Mouse (Mus musculus) heart, embryonic 11.5 days (tissue): ENCODE measurements around the gene Acaca. TPM values are rescaled to one million over a fixed set of nuclear protein-coding genes. Genes with fewer than 3 reads are reported as not detected.

ENCODE experiments used
- ATAC-seq: fragments of 200-750 bp; cut with Nextera tagmentation; replicated peaks from 2 replicates; pipeline ENCODE4 v1.8.0; 2017; ENCODE audit warnings: moderate library complexity; ENCODE audit not compliant: insufficient number of reproducible peaks, low FRiP score, low TSS enrichment
- H3K27ac ChIP-seq: fragments of 300-500 bp; sonication (generic); 2 replicates; pipeline ENCODE4 v1.5.1; 2014; ENCODE audit warnings: mild to moderate bottlenecking, low read depth, low read length
- H3K27me3 ChIP-seq: fragments of 300-500 bp; sonication (generic); 2 replicates; pipeline ENCODE4 v1.6.1; 2014; ENCODE audit warnings: mild to moderate bottlenecking, low read length, mixed read lengths; ENCODE audit not compliant: control insufficient read depth, insufficient read depth
- H3K36me3 ChIP-seq: fragments of 300-500 bp; sonication (generic); 2 replicates; pipeline ENCODE4 v1.6.1; 2014; ENCODE audit warnings: mild to moderate bottlenecking, low read length, moderate library complexity, mixed read lengths; ENCODE audit not compliant: control insufficient read depth, insufficient read depth
- H3K4me1 ChIP-seq: fragments of 300-500 bp; sonication (generic); 2 replicates; pipeline ENCODE4 v1.6.1; 2014; ENCODE audit warnings: low read length; ENCODE audit not compliant: control insufficient read depth, insufficient read depth
- H3K4me2 ChIP-seq: fragments of 300-500 bp; sonication (generic); 2 replicates; pipeline ENCODE4 v1.6.1; 2014; ENCODE audit warnings: mild to moderate bottlenecking, moderate library complexity
- H3K4me3 ChIP-seq: fragments of 300-500 bp; sonication (generic); 2 replicates; pipeline ENCODE4 v1.5.1; 2014; ENCODE audit warnings: low read depth, low read length
- H3K9ac ChIP-seq: fragments of 300-500 bp; sonication (generic); 2 replicates; pipeline ENCODE4 v1.6.1; 2014; ENCODE audit warnings: mild to moderate bottlenecking, low read depth, low read length, moderate library complexity
- H3K9me3 ChIP-seq: fragments of 300-500 bp; sonication (generic); replicated peaks from 2 replicates; pipeline ENCODE4 v1.6.1; 2016; ENCODE audit warnings: low read length; ENCODE audit not compliant: control insufficient read depth
- WGBS: fragments of 180-500 bp; shearing (Covaris S2); extraction: QIAGEN DNeasy Blood & Tissue Kit; methylation state at CpG from one replicate; pipeline ENCODE4 v1.1.7; 2014; ENCODE audit not compliant: insufficient replicate concordance; 5-methylcytosine and 5-hydroxymethylcytosine counted together
- polyA plus RNA-seq: library from polyadenylated mRNA; unstranded; fragments of >200 nt; fragmentation: Nextera tagmentation; extraction: Ambion mirVana; gene quantifications from 2 replicates; pipeline ENCODE4 v1.2.1, GENCODE M21; 2014

Acaca gene
- polyA plus RNA-seq, 1 experiment from 2014 or later: 12.1 TPM

- 91% methylated on average over 3 of the region's 3 CpGs for WGBS
- no peaks in the 10 kb centered on the region for H3K9me3 ChIP-seq
- no peak overlapping the region for H3K4me2 ChIP-seq
- H3K27me3 ChIP-seq: no peaks in the 10 kb centered on the region
- H3K36me3 ChIP-seq: no peaks in the 10 kb centered on the region; the same call in none of the 2 replicates
- no peak overlapping the region for H3K27ac ChIP-seq
- no peaks in the 10 kb centered on the region for H3K4me1 ChIP-seq
- H3K9ac ChIP-seq: no peak overlapping the region
- H3K4me3 ChIP-seq: no peak overlapping the region
- ATAC-seq: no peak
Observed at GRCm38 (mm10) chr11:84440402-84440801, 310.9 kb downstream of the Acaca start.

- WGBS: 87% methylated on average over 4 of the region's 4 CpGs
Observed at GRCm38 (mm10) chr11:84442554-84443331, 313.3 kb downstream of the Acaca start.

More at GRCm38 (mm10) chr11:84442554-84443331, 313.3 kb downstream of the Acaca start:
- no peak overlapping the region for H3K9ac ChIP-seq
- no peaks in the 10 kb centered on the region for H3K9me3 ChIP-seq
- H3K27ac ChIP-seq: no peak overlapping the region
- H3K27me3 ChIP-seq: no peaks in the 10 kb centered on the region
- no peaks in the 10 kb centered on the region; the same call in none of the 2 replicates for H3K36me3 ChIP-seq
- H3K4me1 ChIP-seq: no peaks in the 10 kb centered on the region
- no peak for ATAC-seq
- no peak overlapping the region for H3K4me2 ChIP-seq
- H3K4me3 ChIP-seq: no peak overlapping the region

Other genes with a start within 250 kb of the Acaca start
- gene Ddx52, start 187.6 kb upstream of the Acaca start, polyA plus RNA-seq: 26.2 and 27.4 TPM in 2 replicates
- 7.1 and 8.2 TPM in 2 replicates for gene Synrg, start 165.2 kb upstream of the Acaca start, polyA plus RNA-seq
- 6.1 and 6.3 TPM in 2 replicates for gene Dusp14, start 60.4 kb upstream of the Acaca start, polyA plus RNA-seq
- 21.3 and 24.2 TPM in 2 replicates for gene Tada2a, start 72 bp upstream of the Acaca start, polyA plus RNA-seq
- not detected in 2 replicates for gene Gm11437, start 37.8 kb downstream of the Acaca start, polyA plus RNA-seq